Mouse (Mus musculus) kidney, adult 18-20 months (tissue): ENCODE data around the gene Naa15.
"Not testable (repeated sequence)": the region's sequence is repeated elsewhere in the genome, so short reads cannot be mapped to it uniquely, and the experiment has no call there.

ENCODE experiments used
- DNase-seq: peaks from one replicate; pipeline ENCODE4 v3.0.0; 2021

Gene Naa15

DNA sequence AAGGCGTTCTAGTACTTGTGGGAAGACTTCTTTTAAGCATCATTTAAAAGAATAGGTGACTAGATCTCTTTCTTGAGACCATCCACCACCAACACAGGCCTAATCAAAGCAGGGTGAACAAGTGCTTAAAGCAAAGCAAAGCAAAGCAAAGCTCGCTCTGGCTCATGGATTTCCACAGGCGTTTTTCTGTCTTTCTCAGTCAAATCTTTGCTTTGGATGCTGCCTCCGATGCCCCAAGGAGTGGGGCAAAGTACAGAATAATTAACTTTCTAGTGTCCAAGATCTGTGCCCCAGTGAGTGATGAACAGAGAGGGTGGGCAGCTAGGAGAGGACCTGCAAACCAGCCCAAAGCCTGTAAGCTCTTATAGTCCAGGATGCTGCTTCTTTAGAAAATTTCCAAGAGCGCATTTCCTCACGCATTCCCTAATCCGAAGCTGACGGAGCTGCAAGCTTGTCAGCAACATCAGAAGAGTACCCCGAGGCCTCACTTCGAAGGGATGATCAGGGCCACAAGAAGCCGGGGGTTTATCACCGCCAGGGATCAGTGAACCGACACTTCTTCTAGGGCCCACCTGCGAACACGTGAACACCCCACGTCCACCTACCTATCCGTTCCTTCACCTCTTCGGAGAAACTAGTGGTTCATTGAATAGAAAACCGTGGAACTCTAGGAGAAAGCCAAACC lies 19.3 kb upstream of the Naa15 start:
- no peak for DNase-seq

DNA sequence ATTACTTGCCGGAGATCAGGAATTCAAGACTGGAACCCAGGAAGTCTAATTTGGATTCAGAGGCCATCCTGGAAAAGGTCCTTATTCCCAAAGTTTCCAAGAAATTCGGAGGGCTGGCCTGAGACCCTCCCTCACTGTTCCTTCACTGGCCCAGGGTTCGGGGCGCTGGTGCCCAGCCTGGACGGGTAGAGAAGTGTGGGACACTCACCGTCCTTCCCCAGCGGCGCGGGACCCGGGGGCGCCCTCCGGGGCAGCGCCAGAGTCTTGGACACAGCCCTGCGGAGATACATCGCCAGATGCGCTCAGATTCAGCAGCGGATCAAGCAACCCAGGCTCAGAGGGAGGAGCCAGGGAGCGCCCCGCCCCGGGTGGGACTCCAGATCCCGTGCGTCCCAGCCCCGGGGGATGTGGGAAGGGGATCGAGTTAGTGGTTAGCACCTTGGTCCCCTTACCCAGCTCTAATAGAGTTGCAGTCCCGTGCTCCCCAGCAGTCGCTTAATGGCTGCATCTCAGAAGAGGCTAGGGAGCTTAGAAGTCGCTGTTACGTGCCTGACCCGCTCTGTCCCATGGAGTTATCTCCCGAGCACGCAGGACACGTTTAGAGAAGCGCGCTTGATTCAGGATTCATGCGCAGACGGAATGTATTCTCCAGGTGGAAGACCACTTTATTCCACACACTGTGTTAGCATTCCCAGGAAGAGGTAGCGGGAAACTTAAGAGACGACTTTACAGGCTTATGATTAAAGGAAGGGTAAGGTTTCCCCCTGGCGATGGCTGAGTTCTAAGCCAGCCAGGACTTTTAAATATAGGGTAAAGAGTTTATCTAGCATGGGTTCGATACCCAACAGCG lies 18.5 kb upstream of the Naa15 start, which contains the start of gene Mgarp:
TSS of gene Mgarp (minus strand) at position 520 of the 850 bp plus-strand sequence.
- peak; percentile 73 for DNase-seq

DNA sequence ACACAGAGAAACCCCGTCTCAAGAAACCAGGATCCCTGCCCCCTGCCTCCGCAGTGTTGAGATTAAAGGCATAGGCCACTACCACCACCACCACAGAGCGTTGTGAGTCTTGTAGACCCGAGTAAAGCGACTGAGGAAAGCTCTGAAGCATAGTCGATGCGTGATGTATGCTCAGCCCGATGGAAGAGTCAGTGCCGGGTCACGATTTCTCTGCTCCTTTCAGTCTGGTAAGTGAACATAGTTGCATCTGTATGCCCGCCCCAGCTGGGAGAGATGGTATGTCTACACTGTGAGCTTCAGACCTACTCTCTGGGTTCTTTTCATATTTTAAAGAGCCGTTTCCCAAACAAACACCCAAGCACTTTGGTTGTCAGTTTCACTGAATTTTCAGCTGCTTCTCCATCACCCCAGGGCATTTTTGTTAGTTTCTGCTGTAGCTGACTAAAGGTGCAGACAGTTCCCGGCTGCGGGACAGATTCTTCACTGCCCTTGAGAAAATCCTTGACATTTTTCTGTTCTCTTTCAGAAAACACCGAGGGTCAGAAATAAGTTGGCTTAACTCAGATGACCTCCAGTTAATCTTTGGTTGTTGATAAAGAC lies 17.1 kb upstream of the Naa15 start:
- no peak for DNase-seq

GRCm38 (mm10) chr3:51398667-51399066 lies 16.3 kb upstream of the Naa15 start:
- DNase-seq = no peak

DNA sequence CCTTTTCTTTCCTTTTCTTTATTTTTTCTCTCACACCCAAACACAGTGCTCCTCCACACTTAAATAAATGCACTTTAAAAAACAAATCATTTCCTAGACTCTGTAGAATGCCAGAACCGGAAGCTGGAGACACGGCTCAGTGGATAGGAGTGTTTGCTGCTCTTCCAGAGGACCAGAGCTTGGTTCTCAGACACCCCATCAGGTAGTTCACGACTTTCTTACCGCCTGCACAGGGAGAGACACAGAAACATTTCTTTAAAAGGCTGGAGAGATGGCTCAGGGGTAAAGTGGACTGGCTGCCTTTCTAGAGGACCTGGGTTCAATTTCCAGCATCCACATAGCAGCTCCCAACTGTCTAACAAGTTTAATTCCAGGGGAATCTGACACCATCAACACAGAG lies 15.4 kb upstream of the Naa15 start:
- no peak for DNase-seq

GRCm38 (mm10) chr3:51400682-51401081 lies 14.3 kb upstream of the Naa15 start:
- DNase-seq = no peak

DNA sequence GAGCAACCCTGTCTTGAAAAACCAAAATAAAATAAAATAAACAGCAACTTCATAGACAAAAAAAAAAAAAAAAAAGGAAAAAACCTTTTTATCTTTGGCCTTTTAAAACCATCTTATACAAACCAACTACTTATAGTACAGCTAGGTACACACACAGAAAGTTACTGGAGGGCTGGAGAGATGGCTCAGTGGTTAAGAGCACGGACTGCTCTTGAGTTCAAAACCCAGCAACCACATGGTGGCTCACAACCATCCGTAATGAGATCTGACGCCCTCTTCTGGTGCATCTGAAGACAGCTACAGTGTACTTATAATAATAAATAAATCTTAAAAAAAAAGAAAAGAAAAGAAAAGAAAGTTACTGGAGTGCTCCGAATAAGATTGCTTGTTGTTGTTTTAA lies 12.9 kb upstream of the Naa15 start:
- not testable (repeated sequence) for DNase-seq

DNA sequence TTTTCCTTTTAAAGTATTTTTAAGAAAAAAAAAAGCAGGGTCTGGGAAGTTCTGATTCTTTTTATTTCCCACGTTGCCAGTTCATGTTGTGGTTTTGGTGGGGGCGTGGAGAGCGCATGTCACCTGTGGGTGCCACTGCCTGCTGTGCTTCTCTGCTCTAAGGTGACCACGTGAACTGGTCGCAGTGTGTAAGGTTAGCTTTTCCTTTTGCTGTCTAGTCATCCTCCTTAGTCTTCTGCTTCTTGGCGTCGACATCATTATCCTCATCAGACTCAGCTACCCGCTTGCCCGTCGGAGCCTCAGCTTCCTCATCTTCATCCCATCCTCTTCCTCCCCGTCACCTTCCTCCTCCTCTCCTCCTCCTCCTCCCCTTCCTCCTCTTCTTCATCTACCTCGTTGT lies 12.3 kb upstream of the Naa15 start:
- DNase-seq = no peak

GRCm38 (mm10) chr3:51407870-51408560 lies 6.9 kb upstream of the Naa15 start:
- no peak for DNase-seq

- DNase-seq = peak; percentile 98
These were observed 6.3 kb upstream of the Naa15 start, which contains the start of gene Ndufc1 for GRCm38 (mm10) chr3:51408561-51409183. TSS of gene Ndufc1 (minus strand) at chr3:51408988.

DNA sequence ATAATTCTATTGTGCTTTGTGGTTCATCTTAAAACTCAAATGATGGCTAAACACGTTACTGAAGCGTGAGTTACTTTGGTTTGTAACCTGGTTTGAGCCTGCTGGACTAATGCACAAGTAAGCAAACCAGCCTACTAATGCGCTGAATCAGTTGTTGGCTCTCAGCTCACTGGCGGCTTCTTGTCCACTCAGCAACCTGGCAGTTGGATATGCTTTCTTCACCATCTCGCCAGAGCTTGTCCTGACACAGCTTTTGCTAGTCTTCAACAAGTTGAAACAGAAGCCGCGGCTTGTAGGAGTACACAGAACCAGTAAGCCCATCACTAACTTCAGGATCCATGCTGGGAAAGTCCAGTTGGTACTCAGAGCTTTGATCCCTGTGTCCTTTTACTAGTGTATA lies 2.5 kb upstream of the Naa15 start:
- no peak for DNase-seq

- DNase-seq = no peak
These were observed 1.7 kb upstream of the Naa15 start for GRCm38 (mm10) chr3:51413276-51413675.

DNA sequence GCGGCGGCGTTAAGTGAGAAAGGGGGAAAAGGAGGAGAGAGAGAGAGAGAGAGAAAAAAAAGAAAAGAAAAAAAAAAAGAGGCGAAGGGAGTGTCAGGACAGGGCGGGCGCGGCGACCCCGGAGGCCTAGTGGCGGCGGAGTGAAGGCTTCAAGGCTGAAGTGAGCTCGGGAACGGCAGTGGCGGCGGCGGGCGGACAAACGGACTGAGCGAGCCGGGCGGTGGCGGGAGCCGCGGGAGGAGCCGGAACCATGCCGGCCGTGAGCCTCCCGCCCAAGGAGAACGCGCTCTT lies 1.1 kb downstream of the Naa15 start:
- no peak for DNase-seq

- no peak for DNase-seq
These were observed 1.6 kb downstream of the Naa15 start for GRCm38 (mm10) chr3:51416364-51417134.

DNA sequence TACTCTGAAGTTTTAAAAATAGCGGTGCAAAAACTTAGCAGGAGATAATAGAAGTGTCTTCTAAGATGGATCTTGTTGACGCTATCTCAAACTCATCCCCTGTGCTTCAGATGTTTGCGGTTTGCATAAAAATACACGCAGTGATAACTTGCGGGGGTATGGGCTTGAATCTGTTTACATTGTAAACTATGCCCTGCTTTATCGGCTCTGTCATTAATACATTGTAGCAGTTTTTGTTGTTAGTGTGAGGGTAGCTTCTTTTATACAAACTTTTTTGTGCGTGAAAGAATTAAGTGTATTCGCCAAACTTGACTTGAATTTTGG lies 2.1 kb downstream of the Naa15 start:
- no peak for DNase-seq

DNA sequence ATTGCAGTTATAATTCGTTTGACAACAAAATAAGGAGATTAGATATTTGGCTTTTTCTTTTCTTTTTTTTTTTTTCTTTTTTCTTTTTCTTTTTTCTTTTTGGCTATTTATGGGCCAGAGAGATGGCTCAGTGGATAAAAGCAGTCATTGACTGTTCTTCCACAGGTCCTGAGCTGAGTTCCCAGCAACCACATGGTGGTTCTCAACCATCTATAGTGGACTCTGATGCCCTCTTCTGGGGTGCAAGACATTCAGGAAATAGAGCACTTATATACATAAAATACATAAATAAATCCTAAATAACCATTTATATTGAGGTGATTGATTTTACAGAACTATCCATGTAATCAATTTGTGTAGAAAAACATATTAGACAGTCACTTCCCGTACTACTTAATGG lies 2.5 kb downstream of the Naa15 start:
- no peak for DNase-seq

DNA sequence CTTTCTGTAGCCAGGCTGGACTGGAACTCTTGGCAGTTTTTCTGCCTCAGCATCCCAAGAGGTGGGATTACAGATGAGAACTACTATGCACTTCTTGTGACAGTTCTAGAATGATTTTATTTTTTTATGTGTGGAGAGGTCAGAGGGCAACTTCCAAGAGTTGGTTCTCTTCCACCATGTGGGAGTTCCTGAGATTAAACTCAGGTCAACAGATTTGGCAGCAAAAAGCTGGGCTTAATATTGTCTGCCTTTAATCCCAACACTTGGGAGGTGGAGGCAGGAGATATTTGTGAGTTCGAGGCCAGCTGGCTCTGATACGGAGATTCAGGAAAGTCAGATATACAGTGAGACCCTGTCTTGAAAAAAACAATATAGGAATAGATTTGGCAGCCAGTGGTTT lies 3.0 kb downstream of the Naa15 start:
- no peak for DNase-seq

DNA sequence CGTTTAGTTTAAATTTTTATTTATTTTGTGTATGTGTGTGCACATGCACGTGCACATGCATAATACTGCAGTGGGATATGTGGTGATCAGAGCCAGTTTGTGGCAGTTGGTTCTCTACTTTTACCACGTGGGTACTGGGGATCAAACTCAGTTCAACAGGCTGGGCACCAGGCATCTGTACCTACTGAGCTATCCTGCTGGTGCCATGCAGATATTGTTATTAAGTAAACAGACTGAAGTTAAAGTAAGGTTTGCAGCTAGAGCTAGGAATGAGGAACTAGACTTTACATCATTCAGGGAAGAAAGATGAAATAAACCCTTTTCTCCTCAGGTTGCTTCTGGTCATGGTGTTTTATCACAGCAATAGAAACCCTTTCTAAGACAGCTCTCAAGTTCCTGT lies 7.0 kb downstream of the Naa15 start:
- no peak for DNase-seq

- no peak for DNase-seq
These were observed 10.4 kb downstream of the Naa15 start for GRCm38 (mm10) chr3:51425394-51425793.

GRCm38 (mm10) chr3:51434364-51434763 lies 19.4 kb downstream of the Naa15 start:
- not testable (repeated sequence) for DNase-seq

- DNase-seq = no peak
These were observed 20.1 kb downstream of the Naa15 start for GRCm38 (mm10) chr3:51434871-51435595.

DNA sequence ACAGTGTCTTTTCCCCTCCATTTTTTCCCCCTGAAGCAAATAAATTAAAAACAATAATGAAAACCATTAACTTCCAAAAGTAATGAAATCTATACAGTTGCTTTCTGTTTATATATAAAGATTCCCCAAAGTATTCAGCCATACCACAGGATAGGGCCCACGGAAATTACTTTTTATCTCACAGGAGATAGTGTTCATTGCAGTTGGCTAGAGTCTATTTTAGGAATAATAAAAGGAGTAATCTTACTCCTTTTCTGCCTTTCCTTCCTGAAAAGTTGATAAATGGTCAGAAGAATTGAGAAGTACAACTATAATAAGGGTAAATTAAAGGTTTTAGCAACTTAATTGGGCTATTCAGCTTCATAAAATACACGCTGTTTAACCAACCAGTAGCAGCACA lies 53.6 kb downstream of the Naa15 start:
- DNase-seq = no peak
